Mouse (Mus musculus): ENCODE results near the gene Kif14.

DNA sequence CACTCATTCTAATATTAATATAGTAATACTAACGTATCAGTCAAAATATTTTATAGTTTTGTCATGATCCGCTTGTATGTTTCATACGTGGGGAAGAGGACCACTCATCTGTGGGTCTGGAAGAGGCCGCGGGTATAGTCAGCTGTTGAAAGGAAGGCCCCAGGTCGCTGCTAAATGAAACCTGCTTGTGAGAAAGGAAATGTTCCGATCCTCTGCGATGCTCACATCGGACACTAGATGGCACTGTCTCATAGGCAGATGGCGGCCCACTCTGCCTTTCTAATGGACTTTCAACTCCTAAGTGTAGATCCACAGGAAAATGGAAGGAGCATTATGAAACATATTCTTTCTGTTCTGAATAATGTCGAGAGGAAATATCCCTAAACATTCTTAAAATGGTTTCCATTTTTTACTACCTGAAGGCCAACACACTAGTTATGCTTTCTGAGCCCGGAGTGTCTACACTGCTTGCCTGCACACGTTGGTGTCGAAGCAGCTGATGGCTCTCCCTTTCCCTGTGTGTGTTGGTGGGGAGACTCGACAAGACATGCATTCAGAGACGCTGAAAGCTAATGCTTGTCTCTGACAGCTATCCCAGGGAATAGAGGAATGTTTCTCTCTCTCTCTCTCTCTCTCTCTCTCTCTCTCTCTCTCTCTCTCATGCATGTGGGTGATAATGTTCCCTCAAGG is 84.9 kb downstream of the Kif14 start:
- TF ChIP-seq CTCF (IDR thresholded peaks at IDR 0.05; ENCODE audit: borderline replicate concordance, insufficient read depth, low read depth, low read length) = peak; percentile 98
- no peak for TF ChIP-seq POLR2A (IDR thresholded peaks at IDR 0.05; ENCODE audit: borderline replicate concordance, insufficient read depth, low read length)
